Mouse (Mus musculus) erythroblast, adult 5-6 weeks (primary cell): ENCODE data around the gene Zfp329. TPM values are rescaled to one million over a fixed set of nuclear protein-coding genes. Genes with fewer than 3 reads are reported as not detected.
A peak's percentile ranks its signal among the peaks of the same experiment; 100 is the strongest.
"Not testable (repeated sequence)": the region's sequence is repeated elsewhere in the genome, so short reads cannot be mapped to it uniquely, and the experiment has no call there.

Experiments used
- ATAC-seq: replicated peaks from 2 replicates; pipeline ENCODE4 v1.8.0; 2016; ENCODE audit warnings: moderate number of reproducible peaks, mild to moderate bottlenecking, moderate TSS enrichment, inconsistent platforms; ENCODE audit not compliant: poor library complexity, low FRiP score, severe bottlenecking
- total RNA-seq, 2 experiments: library from RNA; stranded (forward) in 1 of 2; stranded (reverse) in 1 of 2; fragments of 150-400 nt in 1 of 2; fragments of 200-764, 138-1000 nt in 1 of 2; gene quantifications; 2 replicates each; pipeline versions ENCODE4 v1.2.3 to v1.2.4; 2015 to 2017; ENCODE audit warnings: low replicate concordance in 2 of 2

The Zfp329 gene
- 3.3 and 6.1 TPM in 2 replicates for total RNA-seq (2015; ENCODE audit: low replicate concordance)
- 1.4 and 3.1 TPM in 2 replicates for total RNA-seq (2017; ENCODE audit: low replicate concordance)

DNA sequence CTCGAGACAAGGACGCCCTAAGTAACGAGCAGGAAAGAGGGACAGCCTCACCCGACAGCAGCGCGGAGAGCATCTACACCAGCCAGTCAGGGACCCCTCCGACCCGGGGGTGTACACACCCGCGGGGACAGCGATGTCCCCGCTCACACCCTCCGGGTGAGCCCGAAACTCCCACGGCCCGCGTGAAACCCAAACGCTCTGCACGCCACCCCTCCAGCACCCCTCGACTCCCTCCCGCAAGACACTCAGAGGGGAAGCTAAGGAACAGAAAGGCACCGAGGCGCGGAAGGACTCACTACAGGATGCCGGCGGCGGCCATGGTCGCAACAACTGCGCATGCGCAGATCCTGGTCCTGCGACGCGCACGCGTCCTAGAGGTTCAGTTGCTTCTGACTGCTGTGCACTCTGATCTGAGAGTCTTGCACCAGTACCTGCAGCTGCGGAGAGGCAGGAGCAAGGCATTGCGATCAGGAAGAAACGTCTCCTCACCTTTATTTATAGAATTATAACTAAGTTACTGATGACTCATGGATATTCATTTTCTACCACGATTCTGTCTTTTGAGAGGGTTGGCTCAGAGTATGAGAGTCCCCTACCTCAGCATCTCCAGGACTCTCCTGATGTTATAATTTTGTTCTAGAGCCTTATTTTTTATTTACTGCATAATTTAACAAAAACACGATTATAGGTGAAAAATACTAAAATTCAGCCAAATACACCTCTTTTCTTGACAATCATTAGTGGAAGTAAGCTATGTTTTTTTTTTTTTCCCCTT is at the start of gene Zfp329:
Gene Zfp329, minus strand, starts transcription at position 338 of the 775 bp plus-strand sequence.
- peak; percentile 99 for ATAC-seq

DNA sequence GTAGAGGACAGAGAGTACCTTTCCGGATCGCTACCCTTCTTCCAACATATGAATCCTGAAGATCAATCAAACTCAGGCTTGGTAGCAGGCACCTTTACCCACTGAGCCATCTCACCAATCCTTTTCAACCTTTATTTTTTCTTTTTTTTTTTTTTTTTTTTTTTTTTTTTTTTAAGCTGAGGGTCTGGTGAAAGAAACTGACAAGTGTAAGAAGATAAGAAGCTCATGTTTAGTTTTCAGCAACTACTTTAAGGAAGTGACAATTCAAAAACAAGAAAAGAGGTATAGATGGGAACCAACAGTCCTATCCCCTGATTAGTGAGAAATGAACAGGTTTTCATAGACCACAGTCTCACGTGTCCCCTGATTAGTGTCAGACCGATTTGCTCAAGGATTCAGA is 17.1 kb upstream of the Zfp329 start:
- no peak for ATAC-seq

DNA sequence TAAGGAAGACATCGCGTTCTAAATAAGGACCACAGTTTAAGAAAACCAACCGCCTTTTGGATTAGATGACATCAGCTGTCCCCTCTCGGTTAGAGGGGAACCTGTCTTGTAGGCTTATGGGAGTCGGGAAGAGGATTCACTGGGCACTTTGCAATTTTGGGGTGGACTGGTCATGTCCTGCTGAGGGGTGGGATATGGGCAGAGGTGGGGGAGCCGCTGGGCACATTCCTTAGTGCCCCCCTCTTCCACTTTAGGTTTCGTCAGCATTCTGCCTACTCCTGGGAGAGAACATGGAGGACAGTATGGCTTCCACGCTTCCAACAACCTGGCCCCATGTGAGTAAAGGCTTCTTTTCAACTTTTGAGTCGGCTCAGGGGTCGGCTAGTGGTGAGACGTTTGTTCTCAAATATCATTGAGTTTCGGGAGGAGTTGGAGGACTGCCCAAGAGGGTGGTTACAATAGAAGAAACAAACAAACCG is 16.6 kb upstream of the Zfp329 start:
- ATAC-seq = peak; percentile 39

DNA sequence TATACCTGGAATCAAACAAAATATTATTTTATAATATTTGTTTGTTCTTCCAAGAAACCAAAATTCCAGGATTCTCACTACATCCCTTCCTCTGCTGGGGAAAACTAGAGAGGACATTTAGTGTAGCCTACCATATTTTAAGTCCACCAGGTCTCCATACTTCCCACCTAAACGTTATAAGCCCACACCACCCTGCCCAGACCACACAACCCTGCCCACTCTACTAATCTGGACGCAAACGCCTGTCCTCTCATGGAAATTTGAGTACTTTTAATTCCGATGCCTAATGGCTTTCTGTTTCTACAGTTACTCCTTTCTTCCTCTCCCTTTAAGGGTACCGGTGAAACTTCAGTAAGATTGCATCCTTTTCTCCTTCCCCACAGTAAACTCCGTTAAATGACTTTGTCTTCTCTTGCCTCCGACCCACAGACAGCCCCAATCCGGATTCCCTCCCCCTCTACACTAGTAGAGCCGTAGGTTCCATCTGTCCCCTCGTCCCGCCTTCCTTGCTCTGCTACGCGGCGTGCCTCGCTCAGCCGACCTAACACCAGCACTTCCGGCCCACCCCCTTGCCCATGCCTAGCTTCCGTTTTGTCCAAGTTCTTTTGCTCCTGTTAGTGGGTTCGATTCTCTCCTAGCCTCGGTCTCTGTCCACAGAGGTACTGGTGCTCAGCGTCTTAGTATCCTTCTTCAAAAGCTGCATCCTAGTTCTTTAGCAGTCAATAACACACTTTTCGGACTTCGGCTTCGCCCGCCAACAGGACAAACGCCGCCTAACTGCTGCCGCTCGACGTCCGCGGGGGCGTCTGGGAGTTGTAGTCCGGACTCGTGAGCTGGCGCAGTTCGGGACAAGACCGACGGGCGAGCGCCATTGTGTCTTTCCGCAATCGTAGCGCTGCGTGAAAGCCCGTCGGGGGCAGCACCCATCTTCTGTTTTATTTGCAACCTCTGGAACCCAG is 15.8 kb upstream of the Zfp329 start, which contains the start of gene Zfp110:
Gene Zfp110, plus strand, starts transcription at position 600 of the 959 bp plus-strand sequence.
- peak; percentile 98 for ATAC-seq

DNA sequence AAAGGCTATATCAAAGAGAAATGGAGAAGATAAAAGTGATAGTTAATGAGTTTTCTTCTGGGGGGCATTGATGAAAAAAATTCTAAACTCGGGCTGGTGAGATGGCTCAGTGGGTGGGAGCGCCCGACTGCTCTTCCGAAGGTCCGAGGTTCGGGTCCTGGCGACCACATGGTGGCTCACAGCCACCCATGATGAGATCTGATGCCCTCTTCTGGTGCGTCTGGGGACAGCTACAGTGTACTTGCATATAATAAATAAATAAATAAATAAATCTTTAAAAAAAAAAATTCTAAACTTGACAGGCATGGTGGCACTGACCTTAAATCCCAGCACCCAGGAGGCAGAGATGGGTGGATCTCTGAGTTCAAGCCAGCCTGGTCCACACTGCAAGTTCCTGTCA is 3.1 kb downstream of the Zfp329 start:
- no peak for ATAC-seq

DNA sequence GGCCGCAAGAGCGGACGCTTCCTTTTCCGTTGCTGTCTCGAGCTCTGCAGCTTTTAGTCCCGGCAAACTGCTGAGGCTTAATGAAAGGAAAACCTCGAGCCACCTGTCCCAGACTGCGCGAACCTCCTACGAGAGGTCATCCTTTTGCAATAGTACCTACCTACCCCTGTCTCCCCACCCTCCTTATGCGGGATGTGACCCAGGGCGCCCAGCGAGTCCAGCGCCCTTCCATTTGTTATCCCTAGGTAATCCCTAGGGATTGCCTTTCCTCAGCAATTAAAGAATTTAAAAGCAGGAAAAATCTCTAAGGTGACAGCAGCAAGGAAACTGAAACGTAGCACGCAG is 15.0 kb downstream of the Zfp329 start:
- no peak for ATAC-seq

DNA sequence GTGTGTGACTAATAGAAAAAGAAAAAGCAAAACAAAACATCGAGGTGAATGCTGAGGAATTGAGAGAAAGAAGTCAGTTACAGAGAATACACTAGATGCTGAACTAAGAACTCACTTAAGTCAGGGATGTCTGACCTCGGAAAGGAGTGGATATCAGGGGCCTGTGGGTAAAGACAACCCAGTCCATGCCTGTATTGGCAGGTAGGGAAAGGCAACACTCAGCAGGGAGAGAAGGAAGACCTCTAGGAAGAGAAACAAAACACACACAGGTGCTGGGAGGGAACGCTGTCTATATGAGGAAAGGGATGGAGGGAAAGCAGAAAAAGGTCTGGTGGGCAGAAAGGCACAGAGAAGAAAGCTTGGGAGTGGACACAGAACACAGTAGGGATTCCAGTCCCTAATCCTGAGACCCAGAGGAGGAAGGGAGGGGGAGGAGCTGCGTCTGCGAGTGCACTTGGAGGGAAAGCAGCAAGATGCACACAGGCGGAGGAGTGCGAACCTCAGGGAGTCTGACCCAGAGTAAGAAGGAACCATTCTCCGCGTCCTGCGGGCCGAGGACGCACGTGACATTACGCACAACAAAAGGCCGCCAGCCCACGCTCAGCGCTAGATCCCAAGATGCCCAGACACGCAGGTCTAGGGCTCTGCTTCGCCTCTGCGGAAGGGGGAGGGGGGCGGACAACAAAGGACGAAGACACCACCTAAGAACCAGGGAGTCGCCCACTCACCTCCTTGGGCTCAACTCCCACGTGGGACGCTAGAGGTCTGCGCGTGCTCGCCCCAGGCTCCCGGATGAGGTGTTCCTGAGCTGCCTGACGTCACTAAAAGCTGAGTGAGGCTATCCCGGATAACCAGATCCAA is 15.6 kb downstream of the Zfp329 start, which contains the start of gene Zscan18:
Gene Zscan18, minus strand, starts transcription at position 770 of the 861 bp plus-strand sequence.
- ATAC-seq = no peak

DNA sequence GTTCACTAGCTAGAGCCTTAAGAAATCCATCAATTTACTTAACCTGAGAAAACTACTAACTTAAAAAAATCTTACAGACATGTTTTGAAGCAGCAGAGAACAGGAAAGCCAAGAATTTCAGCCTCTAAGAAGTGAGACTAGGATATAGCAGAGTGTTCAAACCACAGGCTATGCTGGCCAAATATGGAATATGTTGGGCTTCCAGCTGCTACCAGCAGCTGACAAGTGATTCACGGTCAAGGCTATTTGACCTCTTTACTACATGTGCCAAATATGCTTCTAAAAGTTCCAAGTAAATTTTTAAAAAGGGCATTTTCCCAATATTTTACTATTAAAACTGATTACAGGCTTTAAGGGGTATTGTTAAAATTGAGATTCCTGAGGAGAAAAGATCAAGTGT is 19.1 kb downstream of the Zfp329 start:
- no peak for ATAC-seq

DNA sequence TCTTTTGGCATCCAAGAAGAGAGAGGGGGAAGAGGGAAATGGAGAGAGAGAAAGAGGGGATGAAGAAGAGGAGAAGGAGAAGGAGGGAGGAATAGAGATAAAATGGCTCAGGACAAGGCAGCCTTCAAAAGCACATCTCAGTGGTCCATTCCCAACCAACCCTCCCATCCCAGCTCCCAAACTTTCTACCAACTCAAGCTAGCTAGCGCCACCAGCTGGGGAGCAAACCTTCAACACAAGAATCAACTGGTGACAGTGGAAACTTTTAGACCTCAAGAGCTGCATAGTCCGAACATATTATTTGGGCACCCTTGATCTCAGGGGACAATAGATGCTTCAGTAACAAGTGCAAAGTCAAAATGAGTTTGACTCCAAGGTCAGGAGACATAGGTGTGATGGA is 20.7 kb downstream of the Zfp329 start:
- ATAC-seq = no peak

DNA sequence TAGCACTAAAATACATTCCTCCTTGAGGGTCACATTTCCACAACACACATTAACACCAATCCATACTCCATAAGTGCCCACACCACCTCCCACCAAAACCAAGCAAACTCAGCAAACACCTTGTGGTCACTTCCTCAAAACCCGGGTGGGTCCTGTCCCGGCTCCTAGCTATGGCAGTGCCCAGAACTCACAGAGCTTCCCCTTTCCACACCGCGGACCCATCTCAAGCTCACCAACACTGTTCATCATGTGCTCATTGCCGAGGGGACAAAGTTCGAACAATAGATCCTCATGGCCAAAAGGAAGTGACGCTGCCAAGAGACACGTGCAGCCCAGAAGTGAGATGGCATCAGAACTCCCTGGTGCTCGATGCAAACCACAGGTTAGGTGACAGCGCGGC is 26.0 kb downstream of the Zfp329 start:
- not testable (repeated sequence) for ATAC-seq

DNA sequence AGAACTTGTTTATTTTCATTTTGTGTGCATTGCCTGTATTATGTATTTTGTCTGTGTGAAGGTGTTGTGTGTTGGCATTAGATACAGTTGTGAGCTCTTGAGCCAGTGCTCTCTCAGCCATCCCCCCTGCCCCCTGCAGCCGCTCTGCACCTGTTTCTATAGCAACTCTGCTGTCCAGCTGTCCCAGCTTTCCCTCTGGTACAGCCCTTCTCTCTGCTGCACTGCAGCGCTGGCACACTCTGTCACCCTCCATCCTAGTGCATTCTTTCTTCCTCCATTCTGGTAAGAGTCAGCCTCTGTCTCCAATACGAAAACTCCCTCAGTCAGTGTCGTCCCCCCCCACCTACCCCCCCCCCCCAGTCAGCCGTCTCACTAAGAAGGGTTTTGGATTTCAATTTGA is 30.6 kb downstream of the Zfp329 start:
- no peak for ATAC-seq

DNA sequence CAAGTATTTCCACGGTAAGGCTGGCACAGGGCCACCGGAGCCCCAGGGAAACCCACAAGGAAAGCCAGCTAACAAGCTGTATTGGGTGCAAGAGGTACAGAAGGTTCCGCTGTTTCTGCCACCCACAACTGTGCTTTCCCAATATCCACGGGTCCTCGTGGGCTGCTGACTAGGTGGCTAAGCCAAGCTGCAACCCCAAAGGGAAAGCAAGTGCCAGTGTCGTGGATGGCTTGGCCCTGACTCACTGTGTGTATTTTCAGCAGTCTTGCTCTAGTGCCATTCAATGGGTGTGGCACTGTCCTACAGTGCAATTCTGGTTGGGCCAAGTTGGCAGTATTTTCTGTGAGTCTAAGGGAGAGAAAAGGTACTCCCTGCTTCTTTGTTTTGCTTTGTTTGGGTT is 31.3 kb downstream of the Zfp329 start:
- ATAC-seq = no peak

DNA sequence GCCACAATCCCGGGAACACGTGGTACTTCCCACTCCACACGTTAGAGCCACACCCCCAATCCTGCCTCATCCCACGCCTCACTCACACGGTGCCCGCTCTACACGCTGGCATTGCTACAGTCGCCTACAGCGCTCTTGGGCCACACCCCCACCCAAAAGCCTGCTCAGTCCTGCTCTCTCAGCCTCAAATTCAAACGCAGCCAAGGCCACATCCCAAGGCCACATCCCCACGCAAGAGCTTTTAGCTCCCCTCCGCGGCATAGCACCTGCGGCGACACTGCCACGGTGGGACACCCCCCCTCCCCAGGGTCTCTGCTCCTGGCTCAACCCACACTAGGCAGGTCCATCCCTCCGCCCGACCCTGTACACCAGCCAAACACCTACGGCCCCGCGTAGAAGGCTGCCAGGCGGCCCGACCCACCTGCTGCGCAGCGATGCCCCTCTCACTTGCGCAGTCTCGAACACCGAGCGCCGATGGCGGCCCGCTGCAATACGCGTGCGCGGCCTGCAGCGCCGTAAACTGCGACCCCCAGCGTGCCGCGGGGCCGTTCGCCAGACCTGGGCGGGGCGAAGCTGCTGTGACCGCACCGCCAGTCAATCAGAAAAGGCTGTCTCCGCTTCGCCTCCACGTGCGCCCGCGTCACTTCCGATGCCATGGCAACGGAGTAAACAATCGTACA is 38.4 kb downstream of the Zfp329 start:
- ATAC-seq = no peak

DNA sequence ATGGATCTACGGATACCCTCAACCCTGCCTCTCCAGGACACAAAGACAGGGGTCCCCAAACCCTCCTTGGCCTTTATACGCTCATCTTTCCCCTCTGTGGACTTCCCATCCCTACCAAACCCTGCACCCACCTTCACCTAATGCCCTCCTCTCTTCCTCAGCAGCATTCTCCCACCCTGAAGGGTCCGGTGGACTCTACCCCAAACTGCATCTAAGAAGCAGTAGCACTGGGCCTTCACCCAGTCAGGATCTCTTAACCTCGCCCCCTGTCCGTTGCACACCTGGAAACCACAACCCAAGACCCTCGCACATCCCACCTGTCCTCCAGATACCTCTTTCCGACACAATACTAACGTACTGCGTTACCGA is 38.9 kb downstream of the Zfp329 start:
- no peak for ATAC-seq

DNA sequence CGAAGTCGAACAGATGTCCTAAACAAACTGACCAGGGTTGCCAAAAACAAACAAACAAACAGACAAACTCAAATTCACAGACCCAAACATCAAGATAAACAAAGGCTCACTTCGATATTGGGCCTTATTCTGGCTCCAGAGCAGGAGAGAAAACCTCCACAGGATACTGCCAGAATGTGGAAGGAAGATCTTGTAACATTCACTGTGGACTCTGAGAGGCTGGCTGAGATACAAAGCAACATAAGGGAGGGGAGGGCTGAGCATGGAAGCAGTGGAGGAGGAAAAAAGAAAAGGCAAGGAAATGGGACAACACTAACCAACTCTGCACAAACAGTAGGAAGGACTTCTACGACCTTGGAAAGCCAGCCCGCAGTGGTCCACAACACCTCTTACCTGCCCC is 39.5 kb downstream of the Zfp329 start:
- no peak for ATAC-seq

DNA sequence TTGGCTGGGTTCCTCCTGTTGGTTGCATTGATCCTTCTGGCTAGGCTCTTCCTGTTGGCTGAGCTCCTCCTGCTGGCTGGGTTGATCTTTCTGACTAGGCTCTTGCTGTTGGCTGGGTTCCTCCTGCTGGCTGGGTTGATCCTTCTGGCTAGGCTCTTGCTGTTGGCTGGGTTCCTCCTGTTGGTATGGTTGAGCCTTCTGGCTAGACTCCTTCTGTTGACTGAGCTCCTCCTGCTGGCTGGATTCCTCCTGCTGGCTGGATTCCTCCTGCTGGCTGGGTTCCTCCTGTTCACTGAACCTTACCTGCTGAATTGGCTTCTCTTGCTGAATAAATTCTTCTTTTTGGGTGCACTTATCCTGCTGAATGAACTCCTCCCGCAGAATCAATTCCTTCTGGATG is 44.1 kb downstream of the Zfp329 start:
- no peak for ATAC-seq

DNA sequence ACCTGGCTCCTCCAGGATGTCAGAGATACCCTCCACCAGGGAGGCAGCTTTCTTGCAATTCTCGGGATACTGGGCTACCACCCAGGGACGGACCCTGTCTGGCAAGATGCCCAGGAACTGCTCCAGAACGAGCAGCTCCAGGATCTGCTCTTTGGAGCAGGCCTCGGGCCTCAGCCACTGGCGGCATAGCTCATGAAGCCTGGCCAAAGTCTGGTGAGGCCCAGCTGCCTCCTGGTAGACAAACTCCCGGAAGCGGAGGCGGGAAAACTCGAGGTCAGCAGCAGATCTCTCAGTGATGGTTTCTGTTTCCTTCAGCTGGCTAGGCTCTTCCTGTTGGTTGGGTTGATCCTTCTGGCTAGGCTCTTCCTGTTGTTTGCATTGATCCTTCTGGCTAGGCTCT is 44.5 kb downstream of the Zfp329 start:
- no peak for ATAC-seq
